Comparison of ENCODE assay signal across 8 mouse cellular contexts in the genomic region with DNA sequence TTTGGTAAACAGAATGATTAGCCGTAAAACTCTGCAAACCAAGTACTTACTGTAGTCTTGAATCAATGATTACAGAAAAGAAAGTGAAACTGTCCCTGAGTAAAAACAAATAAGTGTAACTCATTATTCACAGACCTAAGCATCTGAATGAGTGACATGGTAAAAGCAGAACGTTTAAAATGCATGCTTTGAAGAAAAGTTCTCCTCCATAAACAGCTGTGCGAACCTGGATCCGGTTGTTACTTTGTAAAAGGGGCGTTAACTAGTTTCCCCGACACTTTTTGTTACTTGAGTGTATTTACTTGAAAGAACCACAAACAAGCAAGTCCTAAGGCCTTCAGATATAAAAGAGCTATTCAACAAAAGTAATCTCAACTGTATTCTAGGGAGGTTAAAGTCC. TPM values are rescaled to one million over a fixed set of nuclear protein-coding genes. Genes with fewer than 3 reads are reported as not detected.
DNase-seq lines count a peak whose midpoint lies in the region; ATAC-seq lines count a peak whose summit lies in the region.

No protein-coding gene starts in this region.

- H3K27ac ChIP-seq in limb, embryonic 15.5 days: no peak overlapping the region

- H3K36me3 ChIP-seq in limb, embryonic 15.5 days: peaks cover 19% of the 10 kb centered on the region

- DNase-seq in embryo, embryonic 11 days: peak; percentile 19
- no peak for DNase-seq in embryo, embryonic 10 days (ENCODE audit: low spot score)
- DNase-seq in thymus, postnatal 0 days (ENCODE audit: low spot score): peak; percentile 50
- no peak for DNase-seq in thymus, adult 18-20 months
- DNase-seq in urinary bladder, adult 2 months (ENCODE audit: low spot score): no peak
- no peak for DNase-seq in left cerebral cortex, postnatal 4 days
- no peak for DNase-seq in ovary, postnatal 10 days (ENCODE audit: low spot score)

- intact Hi-C loops in left cerebral cortex, postnatal 4 days (cut with DNase I): no loop called here

- no peaks in the 10 kb centered on the region for H3K9me3 ChIP-seq in limb, embryonic 15.5 days

- H3K4me2 ChIP-seq in limb, embryonic 15.5 days: peak overlapping the region; percentile 69

- no peak overlapping the region for H3K9ac ChIP-seq in limb, embryonic 15.5 days

- 11% methylated on average over 6 of the region's 6 CpGs for WGBS in limb, embryonic 15.5 days

- ATAC-seq in limb, embryonic 15.5 days (ENCODE audit: insufficient number of reproducible peaks, low FRiP score, low TSS enrichment, low read depth): no peak

- peaks cover 13% of the 10 kb centered on the region; the same call in 1 of the 2 replicates for H3K4me1 ChIP-seq in limb, embryonic 15.5 days

- peaks cover 3% of the 10 kb centered on the region; the same call in 1 of the 2 replicates for H3K27me3 ChIP-seq in limb, embryonic 15.5 days

- peak overlapping the region; percentile 97 for H3K4me3 ChIP-seq in limb, embryonic 15.5 days

RNA-seq across cellular contexts. Expression of a gene that starts 1.2 kb away (rescaled TPM):
- polyA plus RNA-seq in thymus, postnatal 0 days (2015; fragmentation: Nextera tagmentation; extraction: Ambion mirVana): 11.9 and 13.4 TPM in 2 replicates
- 17.4 and 18.1 TPM in 2 replicates for polyA plus RNA-seq in limb, embryonic 15.5 days (2015; fragmentation: Nextera tagmentation; extraction: Ambion mirVana)
- polyA plus RNA-seq in urinary bladder, adult 2 months (2012; rRNA removed): 4.2 and 6.6 TPM in 2 replicates
- 10 to 100 TPM; 40.9 to 43.9 TPM for total RNA-seq in left cerebral cortex, postnatal 4 days (2021)

Comparison
In these comparisons a context has a peak if more than half of its experiments do, and no peak if none do; other contexts are left out.
1. DNase-seq: peak in embryo, embryonic 11 days (single experiment) and thymus, postnatal 0 days (single experiment); none in embryo, embryonic 10 days (single experiment), thymus, adult 18-20 months (0 of 2), urinary bladder, adult 2 months (single experiment), left cerebral cortex, postnatal 4 days (single experiment) and ovary, postnatal 10 days (single experiment).